Mouse (Mus musculus) heart, adult 18-20 months (tissue): ENCODE measurements at regions not wholly inside any gene's neighbourhood (a gene's known extent, or its start where the extent isn't known, plus 50 kb on each side); places are given as distances from the start of the nearest gene placed in this dataset.

Experiments used
- DNase-seq, 2 experiments: peaks; one replicate each; pipeline ENCODE4 v3.0.0; 2021 to 2022; ENCODE audit warnings: mixed read lengths in 1 of 2

GRCm38 (mm10) chr13:110897621-110898020 lies 357.2 kb upstream of the Actbl2 start:
- DNase-seq: peak; percentile 21 to 36

- peak; percentile 90 to 95 for DNase-seq
These were observed 351.7 kb upstream of the Actbl2 start for GRCm38 (mm10) chr13:110902994-110903644.

GRCm38 (mm10) chr13:110907319-110907955 lies 347.4 kb upstream of the Actbl2 start:
- peak; percentile 44 to 78 for DNase-seq

- no peak for DNase-seq
These were observed 342.9 kb upstream of the Actbl2 start for GRCm38 (mm10) chr13:110911866-110912265.

- no peak for DNase-seq
These were observed 341.6 kb upstream of the Actbl2 start for GRCm38 (mm10) chr13:110913177-110913576.

- DNase-seq: no peak
These were observed 341.1 kb upstream of the Actbl2 start for GRCm38 (mm10) chr13:110913687-110914086.

- no peak for DNase-seq
These were observed 339.7 kb upstream of the Actbl2 start for GRCm38 (mm10) chr13:110915161-110915560.

GRCm38 (mm10) chr13:110923936-110924335 lies 330.9 kb upstream of the Actbl2 start:
- no peak for DNase-seq

- DNase-seq: no peak
These were observed 329.9 kb upstream of the Actbl2 start for GRCm38 (mm10) chr13:110924897-110925296.

GRCm38 (mm10) chr13:110928143-110928542 lies 326.7 kb upstream of the Actbl2 start:
- no peak for DNase-seq

GRCm38 (mm10) chr13:110928894-110929293 lies 325.9 kb upstream of the Actbl2 start:
- no peak for DNase-seq

GRCm38 (mm10) chr13:110929579-110929978 lies 325.2 kb upstream of the Actbl2 start:
- DNase-seq: peak in 1 of 2 experiments; percentile 57

- peak; percentile 19 to 41 for DNase-seq
These were observed 313.2 kb upstream of the Actbl2 start for GRCm38 (mm10) chr13:110941587-110941986.

- no peak for DNase-seq
These were observed 311.7 kb upstream of the Actbl2 start for GRCm38 (mm10) chr13:110942986-110943644.

- DNase-seq: no peak
These were observed 310.8 kb upstream of the Actbl2 start for GRCm38 (mm10) chr13:110944061-110944460.

- no peak for DNase-seq
These were observed 310.1 kb upstream of the Actbl2 start for GRCm38 (mm10) chr13:110944683-110945082.

GRCm38 (mm10) chr13:110960212-110960611 lies 294.6 kb upstream of the Actbl2 start:
- no peak for DNase-seq

- peak in 1 of 2 experiments; percentile 63 for DNase-seq
These were observed 287.7 kb upstream of the Actbl2 start for GRCm38 (mm10) chr13:110967109-110967508.

- peak; percentile 87 for DNase-seq
These were observed 286.9 kb upstream of the Actbl2 start for GRCm38 (mm10) chr13:110967626-110968506.

GRCm38 (mm10) chr13:110968507-110968905 lies 286.3 kb upstream of the Actbl2 start:
- peak; percentile 52 to 53 for DNase-seq

GRCm38 (mm10) chr13:110977379-110977778 lies 277.4 kb upstream of the Actbl2 start:
- no peak for DNase-seq

GRCm38 (mm10) chr13:110978022-110978421 lies 276.8 kb upstream of the Actbl2 start:
- no peak for DNase-seq
